Comparison of ENCODE assay signal across 1 mouse cellular context in genomic region chr2:150828654-150829053, GRCm38 (mm10).
TF ChIP-seq lines count a peak whose summit lies in the region.

No protein-coding gene starts in this region.

TF ChIP-seq in MEL, 35 proteins besides CTCF, POLR2A, EP300 and RAD21:
- peak; percentile 29; the same call in 1 of the 2 replicates for TF ChIP-seq SMC3 (IDR thresholded peaks at IDR 0.05; ENCODE audit: low read depth, low read length)
- TF ChIP-seq NRF1 (IDR thresholded peaks at IDR 0.05; ENCODE audit: insufficient read depth, low read depth, low read length, poor library complexity, severe bottlenecking): no peak
